Mouse (Mus musculus) limb, embryonic 13.5 days (tissue): ENCODE results near the gene Dock2. TPM values are rescaled to one million over a fixed set of nuclear protein-coding genes. Genes with fewer than 3 reads are reported as not detected.

ENCODE experiments used
- ATAC-seq: fragments of 200-750 bp; cut with Nextera tagmentation; 2 replicates; pipeline ENCODE4 v1.8.0; 2017; ENCODE audit warnings: low read depth, moderate number of reproducible peaks, moderate TSS enrichment; ENCODE audit not compliant: low FRiP score
- H3K27ac ChIP-seq: fragments of 300-500 bp; sonication (generic); 2 replicates; pipeline ENCODE4 v1.5.1; 2015; ENCODE audit warnings: inconsistent platforms, mild to moderate bottlenecking, moderate library complexity
- H3K27me3 ChIP-seq: fragments of 300-500 bp; sonication (generic); 2 replicates; pipeline ENCODE4 v1.6.1; 2015; ENCODE audit warnings: mild to moderate bottlenecking, inconsistent platforms
- H3K36me3 ChIP-seq: fragments of 300-500 bp; sonication (generic); 2 replicates; pipeline ENCODE4 v1.6.1; 2015; ENCODE audit warnings: inconsistent platforms, mild to moderate bottlenecking, moderate library complexity
- H3K4me1 ChIP-seq: fragments of 300-500 bp; sonication (generic); 2 replicates; pipeline ENCODE4 v1.6.1; 2015; ENCODE audit warnings: inconsistent platforms
- H3K4me2 ChIP-seq: fragments of 300-500 bp; sonication (generic); replicated peaks from 2 replicates; pipeline ENCODE4 v1.6.1; 2015; ENCODE audit warnings: inconsistent platforms, mild to moderate bottlenecking, moderate library complexity
- H3K4me3 ChIP-seq: fragments of 300-500 bp; sonication (generic); 2 replicates; pipeline ENCODE4 v1.5.1; 2015; ENCODE audit warnings: moderate library complexity, mild to moderate bottlenecking, inconsistent platforms
- H3K9ac ChIP-seq: fragments of 300-500 bp; sonication (generic); 2 replicates; pipeline ENCODE4 v1.6.1; 2015; ENCODE audit warnings: mild to moderate bottlenecking, inconsistent platforms
- H3K9me3 ChIP-seq: fragments of 300-500 bp; sonication (generic); 2 replicates; pipeline ENCODE4 v1.6.1; 2016; ENCODE audit warnings: inconsistent platforms
- WGBS: fragments of 180-500 bp; shearing (Covaris S2); methylation state at CpG from one replicate; pipeline ENCODE4 v1.1.7; 2015; 5-methylcytosine and 5-hydroxymethylcytosine counted together
- polyA plus RNA-seq: library from polyadenylated mRNA; unstranded; fragments of >200 nt; fragmentation: Nextera tagmentation; extraction: Ambion mirVana; gene quantifications from 2 replicates; pipeline ENCODE4 v1.2.1, GENCODE M21; 2015

The Dock2 gene
- polyA plus RNA-seq, 1 experiment from 2014 or later = 1.3 TPM

- H3K4me1 ChIP-seq = no peaks in the 10 kb centered on the region
- H3K9ac ChIP-seq = no peak overlapping the region
- H3K27me3 ChIP-seq = no peaks in the 10 kb centered on the region
- no peak overlapping the region for H3K27ac ChIP-seq
- no peaks in the 10 kb centered on the region for H3K9me3 ChIP-seq
- H3K4me3 ChIP-seq = no peak overlapping the region
- H3K4me2 ChIP-seq = no peak overlapping the region
- H3K36me3 ChIP-seq = no peaks in the 10 kb centered on the region
- 71% methylated on average over 8 of the region's 8 CpGs for WGBS
- no peak for ATAC-seq
These were observed 919 bp downstream of the Dock2 start for GRCm38 (mm10) chr11:34782516-34783430.

- no peak overlapping the region for H3K4me2 ChIP-seq
- 83% methylated on average over 2 of the region's 2 CpGs for WGBS
- no peak for ATAC-seq
- H3K4me1 ChIP-seq = no peaks in the 10 kb centered on the region
- no peaks in the 10 kb centered on the region for H3K36me3 ChIP-seq
- no peaks in the 10 kb centered on the region for H3K27me3 ChIP-seq
- H3K9ac ChIP-seq = no peak overlapping the region
- H3K27ac ChIP-seq = no peak overlapping the region
- H3K4me3 ChIP-seq = no peak overlapping the region
- H3K9me3 ChIP-seq = no peaks in the 10 kb centered on the region
These were observed 2.9 kb downstream of the Dock2 start for GRCm38 (mm10) chr11:34780786-34781185.

- no peak overlapping the region for H3K27ac ChIP-seq
- 81% methylated on average over 4 of the region's 4 CpGs for WGBS
- no peaks in the 10 kb centered on the region for H3K27me3 ChIP-seq
- H3K4me1 ChIP-seq = no peaks in the 10 kb centered on the region
- ATAC-seq = no peak
- H3K4me3 ChIP-seq = no peak overlapping the region
- H3K9ac ChIP-seq = no peak overlapping the region
- H3K36me3 ChIP-seq = no peaks in the 10 kb centered on the region
- H3K4me2 ChIP-seq = no peak overlapping the region
- H3K9me3 ChIP-seq = no peaks in the 10 kb centered on the region
These were observed 3.7 kb downstream of the Dock2 start for GRCm38 (mm10) chr11:34779966-34780365.

GRCm38 (mm10) chr11:34778351-34778750, 5.3 kb downstream of the Dock2 start:
- Histone ChIP-seq H3K4me3 (no peak overlapping the region), H3K27me3 (no peaks in the 10 kb centered on the region), H3K9ac (no peak overlapping the region), H3K9me3 (no peaks in the 10 kb centered on the region), H3K4me2 (no peak overlapping the region), H3K36me3 (no peaks in the 10 kb centered on the region), H3K27ac (no peak overlapping the region), H3K4me1 (no peaks in the 10 kb centered on the region)
- no peak for ATAC-seq
- WGBS = 91% methylated on average over 3 of the region's 3 CpGs

- Histone ChIP-seq H3K9ac (no peak overlapping the region), H3K36me3 (no peaks in the 10 kb centered on the region), H3K9me3 (no peaks in the 10 kb centered on the region), H3K27me3 (no peaks in the 10 kb centered on the region), H3K4me2 (no peak overlapping the region), H3K4me3 (no peak overlapping the region), H3K4me1 (no peaks in the 10 kb centered on the region), H3K27ac (no peak overlapping the region)
- no peak for ATAC-seq
- 87% methylated on average over 4 of the region's 4 CpGs for WGBS
These were observed 6.2 kb downstream of the Dock2 start for GRCm38 (mm10) chr11:34777529-34777928.

GRCm38 (mm10) chr11:34776054-34776453, 7.6 kb downstream of the Dock2 start:
- Histone ChIP-seq H3K27ac (no peak overlapping the region), H3K4me3 (no peak overlapping the region), H3K4me2 (no peak overlapping the region), H3K9ac (no peak overlapping the region), H3K9me3 (no peaks in the 10 kb centered on the region), H3K27me3 (no peaks in the 10 kb centered on the region), H3K36me3 (no peaks in the 10 kb centered on the region), H3K4me1 (no peaks in the 10 kb centered on the region)
- ATAC-seq = no peak
- WGBS = 53% methylated on average over 2 of the region's 2 CpGs

GRCm38 (mm10) chr11:34774636-34775035, 9.1 kb downstream of the Dock2 start:
- ATAC-seq = no peak
- no peaks in the 10 kb centered on the region for H3K9me3 ChIP-seq
- WGBS = 75% methylated on average over 2 of the region's 2 CpGs
- no peak overlapping the region for H3K27ac ChIP-seq
- H3K4me3 ChIP-seq = no peak overlapping the region
- no peaks in the 10 kb centered on the region for H3K36me3 ChIP-seq
- no peaks in the 10 kb centered on the region for H3K27me3 ChIP-seq
- H3K4me1 ChIP-seq = no peaks in the 10 kb centered on the region
- no peak overlapping the region for H3K4me2 ChIP-seq
- H3K9ac ChIP-seq = no peak overlapping the region

GRCm38 (mm10) chr11:34773304-34773895, 10.3 kb downstream of the Dock2 start:
- no peak for ATAC-seq
- Histone ChIP-seq H3K4me3 (no peak overlapping the region), H3K27me3 (no peaks in the 10 kb centered on the region), H3K36me3 (no peaks in the 10 kb centered on the region), H3K9ac (no peak overlapping the region), H3K4me2 (no peak overlapping the region), H3K27ac (no peak overlapping the region), H3K9me3 (no peaks in the 10 kb centered on the region), H3K4me1 (no peaks in the 10 kb centered on the region)
- WGBS = 84% methylated on average over 9 of the region's 9 CpGs

GRCm38 (mm10) chr11:34771221-34771986, 12.3 kb downstream of the Dock2 start:
- ATAC-seq = no peak
- 67% methylated on average over 12 of the region's 12 CpGs for WGBS

GRCm38 (mm10) chr11:34770666-34771065, 13.0 kb downstream of the Dock2 start:
- ATAC-seq = no peak
- H3K4me2 ChIP-seq = no peak overlapping the region
- H3K27me3 ChIP-seq = no peaks in the 10 kb centered on the region
- no peak overlapping the region for H3K4me3 ChIP-seq
- peaks cover 3% of the 10 kb centered on the region; the same call in 1 of the 2 replicates for H3K9me3 ChIP-seq
- no peaks in the 10 kb centered on the region for H3K36me3 ChIP-seq
- 60% methylated on average over 4 of the region's 4 CpGs for WGBS
- H3K9ac ChIP-seq = no peak overlapping the region
- no peaks in the 10 kb centered on the region for H3K4me1 ChIP-seq
- no peak overlapping the region for H3K27ac ChIP-seq

More at GRCm38 (mm10) chr11:34771221-34771986, 12.3 kb downstream of the Dock2 start:
- no peak overlapping the region for H3K27ac ChIP-seq
- H3K27me3 ChIP-seq = no peaks in the 10 kb centered on the region
- H3K36me3 ChIP-seq = no peaks in the 10 kb centered on the region
- no peak overlapping the region for H3K4me3 ChIP-seq
- H3K9ac ChIP-seq = no peak overlapping the region
- H3K9me3 ChIP-seq = no peaks in the 10 kb centered on the region
- no peaks in the 10 kb centered on the region for H3K4me1 ChIP-seq
- no peak overlapping the region for H3K4me2 ChIP-seq

- H3K27me3 ChIP-seq = no peaks in the 10 kb centered on the region
- no peak overlapping the region for H3K4me3 ChIP-seq
- peaks cover 3% of the 10 kb centered on the region; the same call in 1 of the 2 replicates for H3K9me3 ChIP-seq
- 91% methylated on average over 8 of the region's 8 CpGs for WGBS
- H3K27ac ChIP-seq = no peak overlapping the region
- no peak overlapping the region for H3K9ac ChIP-seq
- H3K4me2 ChIP-seq = no peak overlapping the region
- H3K36me3 ChIP-seq = no peaks in the 10 kb centered on the region
- no peak for ATAC-seq
- no peaks in the 10 kb centered on the region for H3K4me1 ChIP-seq
These were observed 13.7 kb downstream of the Dock2 start for GRCm38 (mm10) chr11:34769946-34770345.

GRCm38 (mm10) chr11:34769396-34769795, 14.3 kb downstream of the Dock2 start:
- Histone ChIP-seq H3K9ac (no peak overlapping the region), H3K9me3 (peaks cover 3% of the 10 kb centered on the region; the same call in 1 of the 2 replicates), H3K36me3 (no peaks in the 10 kb centered on the region), H3K27me3 (no peaks in the 10 kb centered on the region), H3K27ac (no peak overlapping the region), H3K4me1 (no peaks in the 10 kb centered on the region), H3K4me2 (no peak overlapping the region), H3K4me3 (no peak overlapping the region)
- WGBS = 86% methylated on average over 2 of the region's 2 CpGs
- no peak for ATAC-seq
